Mouse (Mus musculus): ENCODE measurements around the gene Dnmt3b. TPM values are rescaled to one million over a fixed set of nuclear protein-coding genes. Genes with fewer than 3 reads are reported as not detected.

Gene Dnmt3b
- polyA plus RNA-seq, 2 experiments, result 6.6 to 7.3 TPM

DNA sequence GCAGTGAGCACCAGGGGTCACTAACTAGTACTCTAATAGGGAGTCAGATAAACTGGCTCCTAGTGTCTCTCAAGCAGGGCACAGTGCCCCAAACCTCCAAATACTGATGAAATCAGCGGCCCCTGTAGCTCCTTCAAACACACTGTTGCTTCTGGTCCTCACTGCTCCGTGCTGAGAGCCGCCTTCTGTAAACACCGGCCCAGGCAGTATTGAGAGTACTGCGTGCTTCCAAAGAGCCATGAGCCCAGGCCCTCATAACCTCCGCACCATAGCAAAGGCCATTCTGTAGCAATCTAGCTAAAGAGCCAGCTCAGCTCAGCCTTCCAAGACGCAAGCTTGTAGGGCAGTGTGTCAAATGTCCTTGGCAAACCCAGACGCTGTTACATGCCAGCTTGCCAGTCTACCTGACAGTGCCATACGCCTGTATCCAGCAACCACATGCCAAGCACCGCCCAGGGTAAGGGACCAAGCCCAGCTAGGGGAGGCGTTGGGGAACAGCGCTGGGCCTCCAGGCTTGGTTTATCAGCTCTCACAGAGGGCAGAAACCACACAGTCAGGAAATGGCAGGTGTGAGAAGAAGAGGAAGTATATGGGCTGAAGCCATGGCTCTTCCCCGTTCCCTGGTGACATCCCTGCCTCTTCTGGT is 41.3 kb upstream of the Dnmt3b start:
- TF ChIP-seq POLR2A (IDR thresholded peaks at IDR 0.05; ENCODE audit: borderline replicate concordance, extremely low read depth, insufficient read depth, insufficient read length), result no peak
- no peak overlapping the region for H3K4me3 ChIP-seq (replicated peaks; ENCODE audit: low read length)
- DNase-seq (ENCODE audit: low spot score), result no peak
- H3K27me3 ChIP-seq (ENCODE audit: control insufficient read depth, insufficient read depth, low read length), result no peaks in the 10 kb centered on the region
- no peaks in the 10 kb centered on the region for H3K36me3 ChIP-seq (ENCODE audit: control insufficient read depth, insufficient read depth, low read length)
- no peak overlapping the region for H3K9ac ChIP-seq (ENCODE audit: low read depth, low read length, severe bottlenecking)
- no peaks in the 10 kb centered on the region for H3K9me3 ChIP-seq (ENCODE audit: control insufficient read depth, low read length)
- no peak overlapping the region for H3K4me2 ChIP-seq (replicated peaks; ENCODE audit: low read depth, low read length, severe bottlenecking)
- ATAC-seq (ENCODE audit: low FRiP score, low read depth), result no peak
- 89% methylated on average over 13 of the region's 13 CpGs for WGBS
- H3K27ac ChIP-seq (replicated peaks; ENCODE audit: low read depth, low read length), result no peak overlapping the region
- H3K4me1 ChIP-seq (ENCODE audit: control insufficient read depth, insufficient read depth, low read length), result peaks cover 17% of the 10 kb centered on the region

DNA sequence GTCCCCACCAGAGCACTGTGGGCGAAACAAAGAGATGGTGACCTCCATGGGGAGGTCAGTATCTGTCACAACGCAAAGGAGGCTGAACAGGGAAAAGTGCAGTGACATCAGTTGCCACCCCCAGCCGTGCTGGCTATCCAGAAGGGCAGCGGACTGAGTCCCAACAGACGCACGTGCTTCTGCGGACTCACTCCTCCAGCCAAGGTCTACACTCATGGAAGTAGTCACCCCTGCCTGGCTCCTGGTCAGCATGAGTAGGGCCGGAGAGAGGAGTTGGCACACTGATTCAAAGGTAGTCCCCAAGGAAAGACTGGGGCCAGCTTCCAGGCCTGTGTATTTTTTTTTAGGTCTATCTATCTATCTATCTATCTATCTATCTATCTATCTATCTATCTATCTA is 40.2 kb upstream of the Dnmt3b start:
- no peaks in the 10 kb centered on the region for H3K36me3 ChIP-seq (ENCODE audit: control insufficient read depth, insufficient read depth, low read length)
- no peak for DNase-seq (ENCODE audit: low spot score)
- H3K27ac ChIP-seq (replicated peaks; ENCODE audit: low read depth, low read length), result no peak overlapping the region
- peaks cover 17% of the 10 kb centered on the region for H3K4me1 ChIP-seq (ENCODE audit: control insufficient read depth, insufficient read depth, low read length)
- TF ChIP-seq POLR2A (IDR thresholded peaks at IDR 0.05; ENCODE audit: borderline replicate concordance, extremely low read depth, insufficient read depth, insufficient read length), result no peak
- H3K4me3 ChIP-seq (replicated peaks; ENCODE audit: low read length), result no peak overlapping the region
- no peak overlapping the region for H3K9ac ChIP-seq (ENCODE audit: low read depth, low read length, severe bottlenecking)
- no peak overlapping the region for H3K4me2 ChIP-seq (replicated peaks; ENCODE audit: low read depth, low read length, severe bottlenecking)
- H3K9me3 ChIP-seq (ENCODE audit: control insufficient read depth, low read length), result no peaks in the 10 kb centered on the region
- ATAC-seq (ENCODE audit: low FRiP score, low read depth), result no peak
- 86% methylated on average over 8 of the region's 8 CpGs for WGBS
- H3K27me3 ChIP-seq (ENCODE audit: control insufficient read depth, insufficient read depth, low read length), result no peaks in the 10 kb centered on the region

DNA sequence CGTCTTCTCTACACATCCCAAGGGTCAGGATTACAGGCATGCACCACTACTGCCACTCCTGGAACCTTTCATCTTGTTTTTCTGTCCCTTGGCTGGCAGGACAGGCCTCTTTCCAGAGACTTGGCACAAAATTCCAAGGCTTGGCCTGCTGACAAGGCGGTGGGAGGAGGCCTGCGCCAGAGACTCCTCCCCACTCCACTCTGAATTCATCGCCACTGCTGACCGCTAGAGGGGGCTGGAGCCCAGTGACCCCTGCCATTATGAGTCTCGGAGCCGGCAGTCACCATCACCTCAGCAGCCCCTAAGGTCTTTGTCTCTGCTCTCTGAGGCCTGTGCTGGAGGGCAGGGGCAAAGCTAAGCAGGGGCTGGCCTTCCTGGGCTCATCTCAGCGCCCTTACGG is 39.7 kb upstream of the Dnmt3b start:
- Histone ChIP-seq H3K36me3 (ENCODE audit: control insufficient read depth, insufficient read depth, low read length) (no peaks in the 10 kb centered on the region), H3K9me3 (ENCODE audit: control insufficient read depth, low read length) (no peaks in the 10 kb centered on the region), H3K27me3 (ENCODE audit: control insufficient read depth, insufficient read depth, low read length) (no peaks in the 10 kb centered on the region), H3K9ac (ENCODE audit: low read depth, low read length, severe bottlenecking) (no peak overlapping the region), H3K4me2 (replicated peaks; ENCODE audit: low read depth, low read length, severe bottlenecking) (no peak overlapping the region), H3K4me1 (ENCODE audit: control insufficient read depth, insufficient read depth, low read length) (peaks cover 17% of the 10 kb centered on the region), H3K27ac (replicated peaks; ENCODE audit: low read depth, low read length) (no peak overlapping the region), H3K4me3 (replicated peaks; ENCODE audit: low read length) (no peak overlapping the region)
- 12% methylated on average over 9 of the region's 9 CpGs for WGBS
- ATAC-seq (ENCODE audit: low FRiP score, low read depth) (peak; percentile 72), DNase-seq (ENCODE audit: low spot score) (peak; percentile 70)
- TF ChIP-seq POLR2A (IDR thresholded peaks at IDR 0.05; ENCODE audit: borderline replicate concordance, extremely low read depth, insufficient read depth, insufficient read length), result no peak

- Histone ChIP-seq H3K4me2 (replicated peaks; ENCODE audit: low read depth, low read length, severe bottlenecking) (no peak overlapping the region), H3K4me1 (ENCODE audit: control insufficient read depth, insufficient read depth, low read length) (peaks cover 17% of the 10 kb centered on the region), H3K27me3 (ENCODE audit: control insufficient read depth, insufficient read depth, low read length) (no peaks in the 10 kb centered on the region), H3K4me3 (replicated peaks; ENCODE audit: low read length) (no peak overlapping the region), H3K9me3 (ENCODE audit: control insufficient read depth, low read length) (no peaks in the 10 kb centered on the region), H3K36me3 (ENCODE audit: control insufficient read depth, insufficient read depth, low read length) (no peaks in the 10 kb centered on the region), H3K27ac (replicated peaks; ENCODE audit: low read depth, low read length) (peak overlapping the region; percentile 82), H3K9ac (ENCODE audit: low read depth, low read length, severe bottlenecking) (peak overlapping the region; percentile 44)
- DNase-seq (ENCODE audit: low spot score), result peak; percentile 22
- TF ChIP-seq POLR2A (IDR thresholded peaks at IDR 0.05; ENCODE audit: borderline replicate concordance, extremely low read depth, insufficient read depth, insufficient read length), result no peak
- ATAC-seq (ENCODE audit: low FRiP score, low read depth), result peak; percentile 53
- WGBS, result 22% methylated on average over 14 of the region's 14 CpGs
Observed at GRCm38 (mm10) chr2:153610426-153611240, 38.6 kb upstream of the Dnmt3b start.

GRCm38 (mm10) chr2:153611241-153611630 is 38.0 kb upstream of the Dnmt3b start:
- Histone ChIP-seq H3K27ac (replicated peaks; ENCODE audit: low read depth, low read length) (peak overlapping the region; percentile 82), H3K36me3 (ENCODE audit: control insufficient read depth, insufficient read depth, low read length) (no peaks in the 10 kb centered on the region), H3K27me3 (ENCODE audit: control insufficient read depth, insufficient read depth, low read length) (no peaks in the 10 kb centered on the region), H3K4me1 (ENCODE audit: control insufficient read depth, insufficient read depth, low read length) (peaks cover 17% of the 10 kb centered on the region), H3K4me2 (replicated peaks; ENCODE audit: low read depth, low read length, severe bottlenecking) (no peak overlapping the region), H3K4me3 (replicated peaks; ENCODE audit: low read length) (no peak overlapping the region), H3K9me3 (ENCODE audit: control insufficient read depth, low read length) (no peaks in the 10 kb centered on the region), H3K9ac (ENCODE audit: low read depth, low read length, severe bottlenecking) (peak overlapping the region; percentile 44)
- WGBS, result 66% methylated on average over 7 of the region's 7 CpGs
- TF ChIP-seq POLR2A (IDR thresholded peaks at IDR 0.05; ENCODE audit: borderline replicate concordance, extremely low read depth, insufficient read depth, insufficient read length), result no peak
- DNase-seq (ENCODE audit: low spot score) (no peak), ATAC-seq (ENCODE audit: low FRiP score, low read depth) (0 out of 2 replicates have a peak, but pooled peaks have one; percentile 1)

Measured in limb, embryonic 14.5 days (tissue).